Mouse (Mus musculus) liver, adult 2 months (tissue): ENCODE data around the gene Cdh26.

Experiments used
- CTCF ChIP-seq: fragments of 200-500 bp; IDR thresholded peaks from 2 replicates; pipeline ENCODE4 v1.5.1; 2011; ENCODE audit warnings: low read depth, low read length, control low read depth
- POLR2A ChIP-seq: fragments of 200-500 bp; IDR thresholded peaks from 2 replicates; pipeline ENCODE4 v1.6.1; 2011; ENCODE audit warnings: low read length, control low read depth; ENCODE audit not compliant: insufficient read depth; ENCODE audit errors: extremely low read depth

- no peak for TF ChIP-seq CTCF
- no peak for TF ChIP-seq POLR2A
Measured at GRCm38 (mm10) chr2:178433903-178434302, 3.6 kb downstream of the Cdh26 start.
